Mouse (Mus musculus): ENCODE results near the gene Mrpl48.

- 0 out of 2 replicates have a peak, but pooled peaks have one; percentile 10 for TF ChIP-seq CTCF (conservative IDR thresholded peaks at IDR 0.05; ENCODE audit: insufficient read depth, insufficient read length, low read depth, low read length)
- TF ChIP-seq POLR2A (IDR thresholded peaks at IDR 0.05; ENCODE audit: low read depth, low read length): peak; percentile 76
Observed at GRCm38 (mm10) chr7:100590845-100591521, 17.1 kb downstream of the Mrpl48 start.

Data from kidney, adult 2 months (tissue).